Mouse (Mus musculus): ENCODE measurements at regions not wholly inside any gene's neighbourhood (a gene's known extent, or its start where the extent isn't known, plus 50 kb on each side); places are given as distances from the start of the nearest gene placed in this dataset.
A peak's percentile ranks its signal among the peaks of the same experiment; 100 is the strongest.

- Histone ChIP-seq H3K4me2 (no peak overlapping the region), H3K9ac (no peak overlapping the region), H3K4me1 (ENCODE audit: insufficient read depth) (peaks cover 6% of the 10 kb centered on the region), H3K36me3 (ENCODE audit: insufficient read depth) (no peaks in the 10 kb centered on the region), H3K4me3 (ENCODE audit: low read depth, low read length) (no peak overlapping the region), H3K27me3 (ENCODE audit: insufficient read depth, low read length) (no peaks in the 10 kb centered on the region), H3K27ac (ENCODE audit: low read depth) (no peak overlapping the region), H3K9me3 (ENCODE audit: low read depth, low read length) (no peaks in the 10 kb centered on the region)
- WGBS, result 77% methylated on average over 5 of the region's 5 CpGs
- TF ChIP-seq CTCF (IDR thresholded peaks at IDR 0.05; ENCODE audit: low read depth), result no peak
- ATAC-seq (ENCODE audit: insufficient read depth) (no peak), DNase-seq (no peak)
Measured at GRCm38 (mm10) chr8:10905761-10906160, 102.5 kb downstream of the Irs2 start.

GRCm38 (mm10) chr8:10903957-10904356 is 104.3 kb downstream of the Irs2 start:
- no peak for ATAC-seq (ENCODE audit: insufficient read depth)
- 75% methylated on average over 2 of the region's 2 CpGs for WGBS
- Histone ChIP-seq H3K4me2 (no peak overlapping the region), H3K4me3 (ENCODE audit: low read depth, low read length) (no peak overlapping the region), H3K9ac (no peak overlapping the region), H3K9me3 (ENCODE audit: low read depth, low read length) (no peaks in the 10 kb centered on the region), H3K27me3 (ENCODE audit: insufficient read depth, low read length) (no peaks in the 10 kb centered on the region), H3K4me1 (ENCODE audit: insufficient read depth) (peaks cover 7% of the 10 kb centered on the region), H3K27ac (ENCODE audit: low read depth) (no peak overlapping the region), H3K36me3 (ENCODE audit: insufficient read depth) (no peaks in the 10 kb centered on the region)
- DNase-seq, result no peak
- no peak for TF ChIP-seq CTCF (IDR thresholded peaks at IDR 0.05; ENCODE audit: low read depth)

- no peak overlapping the region for H3K4me3 ChIP-seq (ENCODE audit: low read depth, low read length)
- H3K27ac ChIP-seq (ENCODE audit: low read depth), result no peak overlapping the region
- H3K4me1 ChIP-seq (ENCODE audit: insufficient read depth), result peaks cover 12% of the 10 kb centered on the region
- H3K9ac ChIP-seq, result no peak overlapping the region
- no peaks in the 10 kb centered on the region for H3K9me3 ChIP-seq (ENCODE audit: low read depth, low read length)
- ATAC-seq (ENCODE audit: insufficient read depth) (no peak), DNase-seq (no peak)
- no peaks in the 10 kb centered on the region for H3K36me3 ChIP-seq (ENCODE audit: insufficient read depth)
- H3K4me2 ChIP-seq, result no peak overlapping the region
- no peaks in the 10 kb centered on the region for H3K27me3 ChIP-seq (ENCODE audit: insufficient read depth, low read length)
- TF ChIP-seq CTCF (IDR thresholded peaks at IDR 0.05; ENCODE audit: low read depth), result no peak
- WGBS, result 85% methylated on average over 4 of the region's 4 CpGs
Measured at GRCm38 (mm10) chr8:10901954-10902353, 106.3 kb downstream of the Irs2 start.

GRCm38 (mm10) chr8:10901014-10901413 is 107.2 kb downstream of the Irs2 start:
- H3K27ac ChIP-seq (ENCODE audit: low read depth), result no peak overlapping the region
- no peaks in the 10 kb centered on the region for H3K27me3 ChIP-seq (ENCODE audit: insufficient read depth, low read length)
- ATAC-seq (ENCODE audit: insufficient read depth) (no peak), DNase-seq (no peak)
- H3K9ac ChIP-seq, result no peak overlapping the region
- peaks cover 12% of the 10 kb centered on the region for H3K4me1 ChIP-seq (ENCODE audit: insufficient read depth)
- no peak overlapping the region for H3K4me2 ChIP-seq
- no peaks in the 10 kb centered on the region for H3K36me3 ChIP-seq (ENCODE audit: insufficient read depth)
- WGBS, result 58% methylated on average over 3 of the region's 3 CpGs
- H3K9me3 ChIP-seq (ENCODE audit: low read depth, low read length), result no peaks in the 10 kb centered on the region
- no peak for TF ChIP-seq CTCF (IDR thresholded peaks at IDR 0.05; ENCODE audit: low read depth)
- no peak overlapping the region for H3K4me3 ChIP-seq (ENCODE audit: low read depth, low read length)

GRCm38 (mm10) chr8:10899581-10900155 is 108.6 kb downstream of the Irs2 start:
- no peak overlapping the region for H3K9ac ChIP-seq

GRCm38 (mm10) chr8:10898562-10899527 is 109.4 kb downstream of the Irs2 start:
- no peaks in the 10 kb centered on the region for H3K27me3 ChIP-seq (ENCODE audit: insufficient read depth, low read length)
- DNase-seq (peak; percentile 77), ATAC-seq (ENCODE audit: insufficient read depth) (peak; percentile 73)
- no peak for TF ChIP-seq CTCF (IDR thresholded peaks at IDR 0.05; ENCODE audit: low read depth)
- H3K27ac ChIP-seq (ENCODE audit: low read depth), result peak overlapping the region; percentile 43; the same call in 1 of the 2 replicates
- 22% methylated on average over 16 of the region's 16 CpGs for WGBS
- H3K4me3 ChIP-seq (ENCODE audit: low read depth, low read length), result no peak overlapping the region
- peaks cover 14% of the 10 kb centered on the region for H3K4me1 ChIP-seq (ENCODE audit: insufficient read depth)
- H3K9me3 ChIP-seq (ENCODE audit: low read depth, low read length), result no peaks in the 10 kb centered on the region
- no peak overlapping the region for H3K9ac ChIP-seq
- peak overlapping the region; percentile 37 for H3K4me2 ChIP-seq
- H3K36me3 ChIP-seq (ENCODE audit: insufficient read depth), result no peaks in the 10 kb centered on the region

More at GRCm38 (mm10) chr8:10899581-10900155, 108.6 kb downstream of the Irs2 start:
- DNase-seq, result peak; percentile 77
- peak; percentile 43 for ATAC-seq (ENCODE audit: insufficient read depth)
- WGBS, result 6% methylated on average over 17 of the region's 17 CpGs
- H3K4me2 ChIP-seq, result peak overlapping the region; percentile 37
- no peak for TF ChIP-seq CTCF (IDR thresholded peaks at IDR 0.05; ENCODE audit: low read depth)
- H3K27ac ChIP-seq (ENCODE audit: low read depth), result no peak overlapping the region
- no peaks in the 10 kb centered on the region for H3K27me3 ChIP-seq (ENCODE audit: insufficient read depth, low read length)
- H3K4me3 ChIP-seq (ENCODE audit: low read depth, low read length), result no peak overlapping the region
- peaks cover 12% of the 10 kb centered on the region for H3K4me1 ChIP-seq (ENCODE audit: insufficient read depth)
- H3K36me3 ChIP-seq (ENCODE audit: insufficient read depth), result no peaks in the 10 kb centered on the region
- H3K9me3 ChIP-seq (ENCODE audit: low read depth, low read length), result no peaks in the 10 kb centered on the region

GRCm38 (mm10) chr8:10897573-10897972 is 110.7 kb downstream of the Irs2 start:
- Histone ChIP-seq H3K9me3 (ENCODE audit: low read depth, low read length) (no peaks in the 10 kb centered on the region), H3K9ac (no peak overlapping the region), H3K27ac (ENCODE audit: low read depth) (no peak overlapping the region; the same call in 1 of the 2 replicates), H3K4me3 (ENCODE audit: low read depth, low read length) (no peak overlapping the region), H3K27me3 (ENCODE audit: insufficient read depth, low read length) (no peaks in the 10 kb centered on the region), H3K4me2 (no peak overlapping the region), H3K4me1 (ENCODE audit: insufficient read depth) (peaks cover 14% of the 10 kb centered on the region), H3K36me3 (ENCODE audit: insufficient read depth) (no peaks in the 10 kb centered on the region)
- 66% methylated on average over 7 of the region's 7 CpGs for WGBS
- no peak for TF ChIP-seq CTCF (IDR thresholded peaks at IDR 0.05; ENCODE audit: low read depth)
- no peak for DNase-seq
- no peak for ATAC-seq (ENCODE audit: insufficient read depth)

Data from lung, embryonic 14.5 days (tissue).